Mouse (Mus musculus): Measurements from ENCODE around the gene Mag. TPM values are rescaled to one million over a fixed set of nuclear protein-coding genes. Genes with fewer than 3 reads are reported as not detected.
A peak's percentile ranks its signal among the peaks of the same experiment; 100 is the strongest.

Gene Mag
- polyA plus RNA-seq, 1 experiment: 0.94 TPM

DNA sequence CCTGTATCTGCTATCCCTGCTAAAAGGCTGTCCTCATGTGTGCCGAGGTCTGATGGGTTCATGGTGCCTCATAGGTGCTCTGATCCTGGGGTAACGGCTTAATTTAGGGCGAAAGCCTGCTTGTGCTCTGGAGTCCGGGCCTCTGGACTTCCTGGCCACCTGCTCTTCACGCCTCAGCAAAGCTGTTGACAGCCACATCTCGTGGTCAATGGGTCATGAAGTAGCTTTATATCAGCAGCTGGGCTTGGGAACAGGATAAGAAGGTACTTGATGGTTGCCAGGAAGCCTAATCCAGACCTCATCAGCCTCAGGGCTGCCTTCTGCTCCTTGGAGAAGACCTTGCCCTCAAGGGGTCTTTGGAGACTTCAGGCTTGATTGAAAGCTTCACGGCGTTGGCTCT, 51.3 kb downstream of the Mag start:
- H3K4me3 ChIP-seq (ENCODE audit: insufficient read depth, low read depth, low read length): no peak overlapping the region
- no peak overlapping the region for H3K27ac ChIP-seq (ENCODE audit: insufficient read depth, low read depth, low read length)

DNA sequence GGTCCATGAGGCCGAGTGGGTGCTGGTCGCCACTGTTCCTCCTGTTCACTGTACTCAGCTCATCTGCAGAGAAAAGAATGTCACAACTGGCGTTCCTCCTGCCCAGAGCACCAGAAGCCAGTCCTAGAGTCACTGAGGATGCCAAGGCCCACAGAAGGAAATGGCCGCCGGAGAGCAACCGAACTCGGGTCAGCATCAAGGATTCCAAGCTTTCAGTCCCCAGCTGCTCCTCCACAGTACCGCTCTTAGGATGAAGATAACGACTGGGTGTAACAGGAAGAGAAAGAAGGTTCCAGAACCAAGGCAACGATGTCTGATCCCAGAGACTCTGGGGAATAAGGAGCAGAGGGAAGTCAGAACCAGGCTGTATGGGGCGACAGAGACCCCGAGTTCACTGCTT, 53.2 kb downstream of the Mag start, which contains the start of gene Ffar1:
Gene Ffar1, minus strand, starts transcription at position 101 of the 400 bp plus-strand sequence.
- H3K4me3 ChIP-seq (ENCODE audit: insufficient read depth, low read depth, low read length): no peak within 1 kb of the TSS
- TF ChIP-seq POLR2A (IDR thresholded peaks at IDR 0.05; ENCODE audit: low read depth, low read length): no peak
- no peak within 1 kb of the TSS for H3K27ac ChIP-seq (ENCODE audit: insufficient read depth, low read depth, low read length)
- DNase-seq: no peak
- 87% methylated on average over 12 of the region's 12 CpGs for WGBS
- H3K36me3 ChIP-seq (ENCODE audit: control insufficient read depth, insufficient read depth, low read length): no peaks in the 10 kb centered on the region
- H3K27me3 ChIP-seq (replicated peaks; ENCODE audit: control insufficient read depth, insufficient read depth, low read length): no peaks in the 10 kb centered on the region
- no peaks in the 10 kb centered on the region for H3K4me1 ChIP-seq (ENCODE audit: control insufficient read depth, insufficient read depth, low read length)

More for the DNA sequence above, 51.3 kb downstream of the Mag start:
- H3K4me1 ChIP-seq (ENCODE audit: control insufficient read depth, insufficient read depth, low read length): no peaks in the 10 kb centered on the region
- 34% methylated on average over 8 of the region's 8 CpGs for WGBS
- DNase-seq: no peak
- no peaks in the 10 kb centered on the region for H3K27me3 ChIP-seq (replicated peaks; ENCODE audit: control insufficient read depth, insufficient read depth, low read length)
- H3K36me3 ChIP-seq (ENCODE audit: control insufficient read depth, insufficient read depth, low read length): no peaks in the 10 kb centered on the region
- TF ChIP-seq CTCF (conservative IDR thresholded peaks at IDR 0.05; ENCODE audit: insufficient read depth, insufficient read length, low read depth, low read length): no peak
- TF ChIP-seq POLR2A (IDR thresholded peaks at IDR 0.05; ENCODE audit: low read depth, low read length): no peak

DNA sequence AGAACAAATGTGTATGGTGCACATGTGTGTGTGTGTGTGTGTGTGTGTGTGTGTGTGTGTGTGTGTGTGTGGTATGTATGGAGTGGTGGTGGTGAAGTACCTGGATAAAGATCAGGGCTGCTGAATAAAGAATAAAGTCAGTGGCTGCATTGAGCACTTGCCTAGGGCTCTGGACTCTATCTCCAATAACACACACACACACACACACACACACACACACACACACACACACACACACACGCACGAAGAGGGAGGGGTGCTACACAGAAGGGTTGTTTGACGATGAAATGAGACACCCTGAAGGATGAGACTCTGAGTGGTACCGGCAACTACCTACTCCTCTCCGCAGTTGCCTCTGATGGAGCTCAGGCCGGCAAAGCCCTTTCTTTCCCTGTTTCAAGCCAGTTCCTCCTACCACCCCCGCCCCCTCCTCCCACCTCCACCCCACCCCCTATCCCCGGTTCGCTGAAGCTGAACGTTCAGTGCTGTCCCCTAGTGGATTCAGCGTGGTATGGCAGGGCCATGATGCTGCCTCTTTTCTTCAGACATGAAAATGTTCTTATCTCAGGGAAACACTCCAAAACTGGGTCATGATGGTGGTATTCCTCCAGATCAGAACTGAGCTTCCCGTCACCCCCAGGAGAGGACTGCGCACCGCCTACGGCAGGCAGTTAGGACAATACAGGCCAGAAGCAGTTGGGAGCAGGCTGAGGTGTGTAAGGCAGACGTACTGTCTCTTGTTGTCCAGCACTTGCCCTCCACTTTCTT, 54.9 kb downstream of the Mag start:
- peak overlapping the region; percentile 4; the same call in 1 of the 2 replicates for H3K4me3 ChIP-seq (ENCODE audit: insufficient read depth, low read depth, low read length)
- TF ChIP-seq CTCF (conservative IDR thresholded peaks at IDR 0.05; ENCODE audit: insufficient read depth, insufficient read length, low read depth, low read length): peak; percentile 78
- TF ChIP-seq POLR2A (IDR thresholded peaks at IDR 0.05; ENCODE audit: low read depth, low read length): no peak
- no peaks in the 10 kb centered on the region for H3K27me3 ChIP-seq (replicated peaks; ENCODE audit: control insufficient read depth, insufficient read depth, low read length)
- WGBS: 9% methylated on average over 14 of the region's 16 CpGs
- H3K27ac ChIP-seq (ENCODE audit: insufficient read depth, low read depth, low read length): no peak overlapping the region
- H3K4me1 ChIP-seq (ENCODE audit: control insufficient read depth, insufficient read depth, low read length): no peaks in the 10 kb centered on the region
- DNase-seq: peak; percentile 44
- H3K36me3 ChIP-seq (ENCODE audit: control insufficient read depth, insufficient read depth, low read length): no peaks in the 10 kb centered on the region

DNA sequence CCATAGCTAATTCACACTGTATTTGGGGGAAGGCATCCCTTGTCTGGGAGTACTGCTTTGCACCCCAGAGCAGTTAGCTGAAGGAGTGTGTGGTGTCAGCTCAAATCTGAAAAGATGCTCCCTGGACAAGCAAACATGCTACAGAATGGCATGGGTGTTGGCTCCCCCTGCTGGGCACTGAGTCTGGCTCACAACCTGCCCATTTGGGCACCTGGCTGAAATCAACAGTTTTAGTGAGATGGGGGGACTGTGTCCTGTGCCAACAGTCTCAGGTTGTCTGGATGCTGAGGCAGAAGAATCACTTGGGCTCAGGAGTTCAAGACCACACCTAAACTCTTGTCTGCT, 55.4 kb downstream of the Mag start:
- DNase-seq: peak; percentile 84
- H3K4me1 ChIP-seq (ENCODE audit: control insufficient read depth, insufficient read depth, low read length): no peaks in the 10 kb centered on the region
- no peaks in the 10 kb centered on the region for H3K36me3 ChIP-seq (ENCODE audit: control insufficient read depth, insufficient read depth, low read length)
- H3K4me3 ChIP-seq (ENCODE audit: insufficient read depth, low read depth, low read length): no peak overlapping the region
- H3K27me3 ChIP-seq (replicated peaks; ENCODE audit: control insufficient read depth, insufficient read depth, low read length): no peaks in the 10 kb centered on the region
- TF ChIP-seq POLR2A (IDR thresholded peaks at IDR 0.05; ENCODE audit: low read depth, low read length): no peak
- peak; percentile 95 for TF ChIP-seq CTCF (conservative IDR thresholded peaks at IDR 0.05; ENCODE audit: insufficient read depth, insufficient read length, low read depth, low read length)
- H3K27ac ChIP-seq (ENCODE audit: insufficient read depth, low read depth, low read length): no peak overlapping the region

DNA sequence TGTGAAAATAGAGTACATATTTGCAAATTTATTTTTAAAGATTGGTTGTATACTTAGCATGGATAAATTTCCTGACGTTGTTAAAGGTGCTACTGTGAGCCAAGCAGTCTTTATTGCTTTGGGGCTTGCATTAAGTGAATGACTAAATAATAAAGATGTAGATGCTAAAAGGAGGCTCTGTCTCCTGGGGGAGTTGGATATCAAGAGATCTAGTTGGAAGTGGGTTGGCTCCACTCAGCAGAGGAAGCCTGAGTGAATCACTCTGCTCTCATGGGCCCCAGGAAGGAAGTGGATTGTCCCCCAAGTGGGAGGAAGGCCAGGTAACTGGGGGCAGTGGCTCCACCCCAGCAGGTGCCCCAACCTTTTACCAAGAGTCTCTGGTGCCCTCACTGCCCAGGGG, 56.9 kb downstream of the Mag start:
- DNase-seq: no peak
- H3K4me1 ChIP-seq (ENCODE audit: control insufficient read depth, insufficient read depth, low read length): no peaks in the 10 kb centered on the region
- H3K36me3 ChIP-seq (ENCODE audit: control insufficient read depth, insufficient read depth, low read length): no peaks in the 10 kb centered on the region
- WGBS: 68% methylated on average over 1 of the region's 1 CpGs
- H3K4me3 ChIP-seq (ENCODE audit: insufficient read depth, low read depth, low read length): no peak overlapping the region
- no peaks in the 10 kb centered on the region for H3K27me3 ChIP-seq (replicated peaks; ENCODE audit: control insufficient read depth, insufficient read depth, low read length)
- no peak overlapping the region for H3K27ac ChIP-seq (ENCODE audit: insufficient read depth, low read depth, low read length)
- no peak for TF ChIP-seq CTCF (conservative IDR thresholded peaks at IDR 0.05; ENCODE audit: insufficient read depth, insufficient read length, low read depth, low read length)
- TF ChIP-seq POLR2A (IDR thresholded peaks at IDR 0.05; ENCODE audit: low read depth, low read length): no peak

DNA sequence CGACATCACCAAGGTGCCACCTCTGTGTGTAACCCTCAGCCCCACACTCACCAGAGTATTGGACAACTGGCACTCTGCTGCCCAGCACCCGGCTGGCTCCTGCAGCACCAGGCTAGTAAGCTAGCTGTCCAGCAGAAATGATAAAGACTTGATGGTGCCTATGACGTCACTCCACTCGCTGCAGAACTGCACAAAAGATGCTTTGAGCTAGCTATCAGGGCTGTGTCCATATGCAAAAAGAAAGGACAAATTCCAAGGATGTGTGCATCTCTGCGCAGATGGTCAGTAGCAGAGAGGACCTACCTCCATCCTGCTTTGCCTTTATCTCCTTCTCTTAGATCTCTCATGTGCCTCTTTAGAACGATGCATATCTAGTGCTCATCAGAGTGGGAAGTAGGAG, 58.6 kb downstream of the Mag start, which contains the start of gene Ffar3:
Gene Ffar3, minus strand, starts transcription at position 101 of the 400 bp plus-strand sequence.
- Histone ChIP-seq H3K4me1 (ENCODE audit: control insufficient read depth, insufficient read depth, low read length) (no peaks in the 10 kb centered on the region), H3K36me3 (ENCODE audit: control insufficient read depth, insufficient read depth, low read length) (no peaks in the 10 kb centered on the region), H3K27me3 (replicated peaks; ENCODE audit: control insufficient read depth, insufficient read depth, low read length) (no peaks in the 10 kb centered on the region), H3K4me3 (ENCODE audit: insufficient read depth, low read depth, low read length) (no peak within 1 kb of the TSS), H3K27ac (ENCODE audit: insufficient read depth, low read depth, low read length) (no peak within 1 kb of the TSS)
- 72% methylated on average over 6 of the region's 6 CpGs for WGBS
- no peak for DNase-seq
- TF ChIP-seq POLR2A (IDR thresholded peaks at IDR 0.05; ENCODE audit: low read depth, low read length) (no peak), CTCF (conservative IDR thresholded peaks at IDR 0.05; ENCODE audit: insufficient read depth, insufficient read length, low read depth, low read length) (no peak)

DNA sequence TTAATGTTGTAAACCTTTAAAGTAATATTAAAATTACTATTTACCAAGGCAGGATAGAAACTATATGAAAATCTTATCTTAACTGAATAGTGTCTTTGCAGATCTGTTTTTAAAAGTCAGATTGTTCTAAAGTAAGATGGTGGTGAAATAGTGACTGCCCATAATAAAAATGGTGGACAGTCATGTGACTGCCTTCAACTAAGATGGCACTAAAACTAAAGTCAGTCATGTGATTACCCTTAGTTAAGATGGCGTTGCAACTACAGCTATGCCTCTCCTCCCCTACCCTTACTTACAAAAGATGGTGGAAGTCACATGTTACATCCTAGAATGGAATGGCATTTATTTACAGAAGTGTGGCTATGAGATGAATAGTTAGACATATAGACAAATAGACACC, 63.3 kb downstream of the Mag start:
- no peaks in the 10 kb centered on the region for H3K27me3 ChIP-seq (replicated peaks; ENCODE audit: control insufficient read depth, insufficient read depth, low read length)
- H3K36me3 ChIP-seq (ENCODE audit: control insufficient read depth, insufficient read depth, low read length): no peaks in the 10 kb centered on the region
- no peak overlapping the region for H3K27ac ChIP-seq (ENCODE audit: insufficient read depth, low read depth, low read length)
- TF ChIP-seq CTCF (conservative IDR thresholded peaks at IDR 0.05; ENCODE audit: insufficient read depth, insufficient read length, low read depth, low read length) (no peak), POLR2A (IDR thresholded peaks at IDR 0.05; ENCODE audit: low read depth, low read length) (no peak)
- 78% methylated on average over 1 of the region's 1 CpGs for WGBS
- DNase-seq: no peak
- H3K4me1 ChIP-seq (ENCODE audit: control insufficient read depth, insufficient read depth, low read length): peaks cover 24% of the 10 kb centered on the region
- no peak overlapping the region for H3K4me3 ChIP-seq (ENCODE audit: insufficient read depth, low read depth, low read length)

Other genes with a start within 250 kb of the Mag start
- 8.9 and 9.1 TPM in 2 replicates for gene Haus5, start 249.9 kb downstream of the Mag start, polyA plus RNA-seq (2012; rRNA removed)
- not detected in 2 replicates for gene Pmis2, start 243.3 kb downstream of the Mag start, polyA plus RNA-seq (2012; rRNA removed)
- gene 2200002J24Rik, start 215.9 kb downstream of the Mag start, polyA plus RNA-seq (2012; rRNA removed): 0.96 and 1.4 TPM in 2 replicates
- 33.1 and 39.1 TPM in 2 replicates for gene Atp4a, start 202.7 kb downstream of the Mag start, polyA plus RNA-seq (2012; rRNA removed)
- 457 and 511 TPM in 2 replicates for gene Tmem147, start 185.3 kb downstream of the Mag start, polyA plus RNA-seq (2012; rRNA removed)
- gene Gapdhs, start 171.2 kb downstream of the Mag start, polyA plus RNA-seq (2012; rRNA removed): 0.31 and 0.86 TPM in 2 replicates
- gene Sbsn, start 163.4 kb downstream of the Mag start, polyA plus RNA-seq (2012; rRNA removed): 1.4 and 1.9 TPM in 2 replicates
- gene Dmkn, start 151.1 kb downstream of the Mag start, polyA plus RNA-seq (2012; rRNA removed): 2.1 and 2.2 TPM in 2 replicates
- 0.50 TPM in 1 of 2 replicates, not detected in the other for gene Krtdap, start 127.0 kb downstream of the Mag start, polyA plus RNA-seq (2012; rRNA removed)
- 1.2 and 1.4 TPM in 2 replicates for gene Ffar2, start 91.1 kb downstream of the Mag start, polyA plus RNA-seq (2012; rRNA removed)
- gene Ffar3, start 58.7 kb downstream of the Mag start, polyA plus RNA-seq (2012; rRNA removed): 0.07 and 0.08 TPM in 2 replicates
- 0.03 and 0.48 TPM in 2 replicates for gene Ffar1, start 53.3 kb downstream of the Mag start, polyA plus RNA-seq (2012; rRNA removed)
- 0.42 and 11.2 TPM in 2 replicates for gene Cd22, start 34.5 kb downstream of the Mag start, polyA plus RNA-seq (2012; rRNA removed)
- 1.1 TPM in 1 of 2 replicates, not detected in the other for gene Hamp2, start 9.8 kb upstream of the Mag start, polyA plus RNA-seq (2012; rRNA removed)
- gene Hamp, start 29.2 kb upstream of the Mag start, polyA plus RNA-seq (2012; rRNA removed): not detected in 2 replicates
- 118 and 124 TPM in 2 replicates for gene Usf2, start 41.9 kb upstream of the Mag start, polyA plus RNA-seq (2012; rRNA removed)
- 60.7 and 70.2 TPM in 2 replicates for gene Lsr, start 58.6 kb upstream of the Mag start, polyA plus RNA-seq (2012; rRNA removed)
- 9.1 and 12.7 TPM in 2 replicates for gene Fam187b, start 58.9 kb upstream of the Mag start, polyA plus RNA-seq (2012; rRNA removed)
- 37.2 and 54.2 TPM in 2 replicates for gene Fxyd5, start 127.6 kb upstream of the Mag start, polyA plus RNA-seq (2012; rRNA removed)
- gene Fxyd7, start 136.6 kb upstream of the Mag start, polyA plus RNA-seq (2012; rRNA removed): 1.8 and 2.2 TPM in 2 replicates
- gene Fxyd1, start 142.3 kb upstream of the Mag start, polyA plus RNA-seq (2012; rRNA removed): 107 and 119 TPM in 2 replicates
- 0.99 and 2.2 TPM in 2 replicates for gene Lgi4, start 144.5 kb upstream of the Mag start, polyA plus RNA-seq (2012; rRNA removed)
- gene Fxyd3, start 161.8 kb upstream of the Mag start, polyA plus RNA-seq (2012; rRNA removed): 4.8 and 5.1 TPM in 2 replicates
- gene Hpn, start 200.4 kb upstream of the Mag start, polyA plus RNA-seq (2012; rRNA removed): 626 and 739 TPM in 2 replicates
- gene Scn1b, start 212.1 kb upstream of the Mag start, polyA plus RNA-seq (2012; rRNA removed): 25.1 and 27.9 TPM in 2 replicates
- gene Gramd1a, start 241.0 kb upstream of the Mag start, polyA plus RNA-seq (2012; rRNA removed): 53.8 and 57.1 TPM in 2 replicates